Mouse (Mus musculus) kidney, adult 18-20 months (tissue): ENCODE data around the gene Ank2.
"Not testable (repeated sequence)": the region's sequence is repeated elsewhere in the genome, so short reads cannot be mapped to it uniquely, and the experiment has no call there.

Experiments used
- DNase-seq: peaks from one replicate; pipeline ENCODE4 v3.0.0; 2021

The Ank2 gene

GRCm38 (mm10) chr3:127480369-127480768 is 18.8 kb downstream of the Ank2 start:
- DNase-seq, result not testable (repeated sequence)

DNA sequence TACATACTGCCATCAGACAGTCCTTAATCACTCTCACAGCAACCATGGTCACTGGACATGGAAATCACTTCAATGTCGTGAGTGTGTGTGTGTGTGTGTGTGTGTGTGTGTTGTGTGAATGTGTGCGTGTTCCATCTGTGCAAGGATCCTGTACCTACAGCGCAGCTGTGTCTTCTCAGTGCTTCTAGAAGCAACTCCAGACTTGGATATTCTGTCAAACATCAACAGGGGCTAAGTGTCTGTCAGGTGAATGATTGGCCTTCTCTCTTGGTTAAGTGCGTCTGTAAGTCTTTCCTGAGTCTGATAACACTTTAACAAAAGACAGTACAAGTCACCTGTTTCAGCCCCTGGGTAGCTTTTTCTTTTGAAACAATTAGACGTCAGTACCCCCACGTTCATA is 25.0 kb downstream of the Ank2 start:
- no peak for DNase-seq

DNA sequence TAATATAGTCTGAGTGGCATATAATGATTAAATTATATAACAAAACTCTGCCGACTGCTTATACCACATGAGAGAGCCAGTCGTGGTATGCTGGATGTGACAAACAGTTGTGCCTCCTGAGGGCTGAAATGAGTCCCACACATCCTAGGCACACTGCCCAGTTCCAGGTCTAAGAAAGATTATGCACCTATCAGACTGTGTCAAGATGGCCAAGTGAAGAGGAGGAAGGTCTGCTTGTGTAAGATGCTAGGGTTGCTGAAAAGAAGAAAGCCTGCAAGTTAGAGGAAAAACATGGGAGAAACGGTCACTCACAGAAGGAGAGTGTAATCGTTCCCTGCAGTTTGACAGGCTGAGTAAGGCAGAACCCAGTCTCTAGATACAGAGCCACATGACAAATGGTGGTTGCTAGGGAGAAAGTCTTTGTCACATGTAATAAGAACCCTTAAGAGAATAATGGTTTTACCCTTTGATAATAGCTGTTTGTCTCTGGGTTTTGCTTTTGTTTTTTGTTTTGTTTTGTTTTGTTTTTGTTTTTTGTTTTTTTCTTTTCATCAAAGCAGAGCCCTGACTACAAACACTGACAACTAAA is 29.9 kb downstream of the Ank2 start:
- DNase-seq, result no peak

- no peak for DNase-seq
Observed at GRCm38 (mm10) chr3:127468569-127468968, 30.6 kb downstream of the Ank2 start.

DNA sequence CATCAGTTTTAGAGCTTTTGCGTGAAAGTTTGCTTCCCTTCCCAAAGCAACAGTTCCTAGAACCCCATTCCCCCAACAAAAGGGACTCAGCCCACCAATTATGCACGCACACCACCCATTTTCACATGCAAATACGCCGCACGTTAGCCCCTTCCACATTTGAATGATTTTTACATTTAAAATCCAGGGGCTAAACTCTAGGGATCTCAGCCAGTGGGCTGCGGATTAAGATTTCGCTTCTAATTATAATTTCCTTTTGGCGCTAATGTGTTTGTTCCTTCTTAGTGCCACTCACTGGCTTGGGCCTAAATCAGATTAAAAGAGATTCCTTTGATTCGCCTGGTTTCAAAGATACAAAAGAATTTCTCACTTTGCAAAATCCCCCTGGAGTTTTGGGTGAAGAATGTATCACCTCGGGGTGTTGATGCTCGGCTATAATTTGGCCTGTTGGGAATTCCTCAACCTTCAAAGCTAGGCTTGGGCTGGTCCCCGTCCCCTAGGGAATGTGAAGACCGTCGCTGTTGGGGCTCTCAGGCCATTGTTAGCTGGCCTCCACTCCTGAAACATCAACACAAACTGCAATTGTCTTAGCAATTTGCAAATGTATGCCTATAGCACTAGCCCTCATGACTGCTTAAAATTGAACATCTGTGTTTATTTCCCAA is 35.2 kb downstream of the Ank2 start:
- no peak for DNase-seq

DNA sequence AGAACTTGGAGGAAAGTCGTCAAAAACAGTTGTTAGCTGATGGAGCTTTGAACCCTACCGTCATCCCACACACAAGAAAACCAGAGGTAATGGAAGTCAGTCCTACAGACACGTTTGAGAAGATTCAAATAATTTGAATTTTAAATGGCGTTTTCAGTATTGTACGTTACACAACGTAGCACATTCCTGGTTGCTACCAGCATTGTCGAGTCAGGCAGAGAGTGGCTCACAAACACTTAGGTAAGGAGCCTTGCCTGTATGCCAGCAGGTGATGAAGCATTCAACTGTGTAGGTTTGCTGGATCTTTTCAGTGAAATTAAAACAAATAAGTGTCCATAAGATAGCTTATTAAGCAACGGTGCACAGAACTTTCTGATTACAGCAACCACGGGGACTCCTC is 36.0 kb downstream of the Ank2 start:
- no peak for DNase-seq

GRCm38 (mm10) chr3:127462413-127462812 is 36.7 kb downstream of the Ank2 start:
- no peak for DNase-seq

- no peak for DNase-seq
Observed at GRCm38 (mm10) chr3:127460891-127461437, 38.2 kb downstream of the Ank2 start.

DNA sequence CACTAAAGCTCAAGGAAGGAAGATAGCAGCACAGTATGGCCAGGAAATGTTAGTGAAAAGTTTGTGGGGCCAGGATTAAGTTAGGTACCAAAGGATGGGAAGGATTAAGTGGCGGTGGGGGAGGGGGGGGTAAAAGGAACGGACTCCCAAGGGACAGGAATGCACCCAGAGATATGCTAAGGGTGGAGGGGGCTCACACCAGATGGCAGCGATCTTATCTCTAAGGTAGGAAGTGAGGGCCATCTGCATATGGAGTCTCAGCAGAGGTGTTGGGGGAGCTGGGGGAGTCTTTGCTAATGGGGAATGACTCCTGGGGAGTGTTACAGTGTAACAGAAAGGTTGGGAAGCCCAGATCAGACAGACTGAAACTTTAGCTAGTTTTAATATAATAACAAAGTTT is 39.3 kb downstream of the Ank2 start:
- no peak for DNase-seq

- no peak for DNase-seq
Observed at GRCm38 (mm10) chr3:127458925-127459324, 40.2 kb downstream of the Ank2 start.

DNA sequence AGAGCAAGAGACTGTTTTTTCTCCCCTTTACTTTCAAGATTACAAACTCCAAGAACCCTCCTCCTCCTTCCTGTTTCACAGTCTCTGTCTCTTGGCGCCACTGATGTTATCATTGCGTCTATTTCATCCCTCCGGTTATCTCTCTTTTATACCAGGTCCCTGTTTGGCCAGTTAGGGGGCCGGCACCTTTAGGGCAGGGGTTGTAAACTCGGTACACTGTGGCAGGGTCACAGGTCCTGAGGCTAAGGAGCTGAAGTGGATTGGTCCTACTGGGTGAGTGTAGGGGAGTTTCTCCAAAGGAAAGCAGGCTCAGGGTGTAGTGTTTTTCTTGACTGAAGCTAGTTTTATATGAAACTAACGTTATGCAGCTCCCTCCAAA is 40.7 kb downstream of the Ank2 start:
- no peak for DNase-seq

- no peak for DNase-seq
Observed at GRCm38 (mm10) chr3:127457761-127458419, 41.3 kb downstream of the Ank2 start.

DNA sequence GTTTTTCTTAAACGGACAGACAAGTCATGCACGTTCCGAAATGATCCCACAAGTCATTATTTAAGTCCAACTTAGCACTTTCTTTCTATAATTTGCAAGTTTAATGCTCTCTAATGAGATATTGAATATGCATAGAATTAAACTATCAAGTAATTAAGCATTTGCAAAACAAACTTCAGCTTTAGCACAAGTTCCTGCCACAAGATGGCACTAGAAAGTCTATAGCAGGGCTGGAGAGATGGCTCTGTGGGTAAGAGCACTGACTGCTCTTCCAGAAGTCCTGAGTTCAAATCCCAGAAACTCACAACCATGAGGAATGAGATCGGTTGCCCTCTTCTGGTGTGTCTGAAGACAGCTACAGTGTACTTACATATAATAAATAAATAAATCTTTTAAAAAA is 45.4 kb downstream of the Ank2 start:
- DNase-seq, result no peak

- no peak for DNase-seq
Observed at GRCm38 (mm10) chr3:127453254-127453653, 45.9 kb downstream of the Ank2 start.

- DNase-seq, result no peak
Observed at GRCm38 (mm10) chr3:127452233-127452632, 46.9 kb downstream of the Ank2 start.

- DNase-seq, result no peak
Observed at GRCm38 (mm10) chr3:127451741-127452140, 47.4 kb downstream of the Ank2 start.

GRCm38 (mm10) chr3:127451070-127451469 is 48.1 kb downstream of the Ank2 start:
- no peak for DNase-seq

GRCm38 (mm10) chr3:127446173-127446572 is 53.0 kb downstream of the Ank2 start:
- peak; percentile 26 for DNase-seq

DNA sequence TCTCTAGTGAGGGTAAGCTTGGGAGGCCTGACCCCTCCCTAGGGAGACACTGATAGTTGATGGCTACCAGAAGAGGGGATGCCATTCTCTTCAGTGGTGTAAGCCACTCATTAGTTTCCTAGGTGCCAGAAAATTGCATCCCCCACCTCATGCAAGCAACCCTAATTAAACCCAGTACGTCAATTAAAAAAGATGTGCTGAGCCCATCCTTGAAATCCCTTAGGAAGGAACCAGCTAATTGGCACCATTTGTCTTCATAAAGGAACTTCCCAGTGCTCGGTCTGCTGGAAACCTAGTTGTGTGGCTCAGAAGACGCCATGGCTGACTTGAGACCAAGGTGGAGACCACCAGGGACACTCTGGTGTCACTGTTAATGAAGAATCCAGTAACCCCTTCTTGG is 65.9 kb downstream of the Ank2 start:
- DNase-seq, result no peak

GRCm38 (mm10) chr3:127429866-127430265 is 69.3 kb downstream of the Ank2 start:
- no peak for DNase-seq

- DNase-seq, result no peak
Observed at GRCm38 (mm10) chr3:127428527-127428926, 70.6 kb downstream of the Ank2 start.

DNA sequence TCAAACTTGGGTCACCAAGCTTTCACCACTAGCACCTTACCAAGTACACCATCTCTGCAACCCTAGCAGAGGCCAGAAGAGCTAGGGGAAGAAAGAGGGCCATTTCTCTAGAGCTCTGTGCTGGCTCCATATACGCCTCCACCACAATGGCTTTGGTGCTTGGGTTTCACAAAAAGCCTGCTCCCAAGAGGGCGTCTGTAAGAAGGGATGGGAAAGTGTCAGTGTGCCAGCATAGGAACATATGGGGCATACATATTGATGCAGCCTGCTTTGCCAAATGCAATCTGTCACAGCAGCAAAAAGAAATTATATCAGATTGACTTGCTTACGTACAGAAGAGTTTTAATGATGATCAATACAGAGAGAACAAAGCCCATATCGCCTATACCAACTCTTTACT is 82.2 kb downstream of the Ank2 start:
- DNase-seq, result no peak

DNA sequence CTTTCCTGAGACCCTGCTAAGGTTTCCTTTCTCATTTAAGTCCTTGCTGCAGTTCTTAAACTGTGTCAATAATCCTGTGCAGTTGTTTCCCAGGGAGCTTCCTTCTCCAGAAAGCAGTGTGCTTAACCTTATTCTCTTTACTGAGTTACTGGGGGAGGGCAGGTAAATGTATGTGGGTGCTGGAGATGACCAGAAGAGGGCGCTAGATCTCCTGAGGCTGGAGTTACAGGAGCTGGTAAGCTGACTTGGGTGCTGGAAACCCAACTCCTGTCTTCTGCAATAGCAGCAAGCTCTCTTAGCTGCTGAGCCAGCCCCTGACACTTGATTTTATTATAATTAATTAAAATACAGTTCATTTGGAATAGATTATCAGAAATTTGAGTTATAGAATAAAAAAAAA is 84.7 kb downstream of the Ank2 start:
- DNase-seq, result no peak
